ENCODE assay signal across 17 mouse cellular contexts in genomic region chr8:11233009-11233408, GRCm38 (mm10).
"Had no signal": no experiment of that assay in that cellular context is flagged by ENCODE, and none has a peak within 500 bp of the region (broad histone marks: within the 10 kb centered on the region; RNA-seq: fewer than 3 reads in every experiment).

No protein-coding gene starts in this region.

- H3K9me3 ChIP-seq: liver, embryonic 13.5 days had no signal

- H3K9ac ChIP-seq: liver, embryonic 13.5 days had no signal

- H3K4me2 ChIP-seq: liver, embryonic 13.5 days; midbrain, embryonic 11.5 days had no signal

- H3K27me3 ChIP-seq: liver, embryonic 13.5 days had no signal

- ATAC-seq: inflammation-experienced regulatory T-cells, adult 6 months; intestine, embryonic 16.5 days had no signal

- DNase-seq: layer of hippocampus, postnatal 36 days; liver, embryonic 13.5 days; lung, adult 2 months; lung, postnatal 14 days; lung, postnatal 4 days; midbrain, embryonic 14.5 days; right cerebral cortex, adult 18-20 months; right cerebral cortex, postnatal 14 days; right cerebral cortex, postnatal 4 days; thymus, adult 2 months; thymus, postnatal 14 days; thymus, postnatal 4 days had no signal

- H3K27ac ChIP-seq: left cerebral cortex, adult 2 months; liver, embryonic 13.5 days; stomach, postnatal 0 days had no signal

- H3K4me3 ChIP-seq: left cerebral cortex, adult 2 months; liver, embryonic 13.5 days had no signal

- H3K36me3 ChIP-seq: liver, embryonic 13.5 days had no signal
